Mouse (Mus musculus) ES-E14 (cell line): ENCODE results near the gene Zfp108. TPM values are rescaled to one million over a fixed set of nuclear protein-coding genes. Genes with fewer than 3 reads are reported as not detected.
A peak's percentile ranks its signal among the peaks of the same experiment; 100 is the strongest.

ENCODE experiments used
- DNase-seq: peaks from one replicate; pipeline ENCODE4 v3.0.0-alpha.2; 2013; ENCODE audit warnings: low read depth, low spot score
- H3K27ac ChIP-seq: 2 replicates; pipeline ENCODE4 v1.5.1; 2012; ENCODE audit warnings: low read depth, mild to moderate bottlenecking, low read length, moderate library complexity, mixed read lengths; ENCODE audit not compliant: poor library complexity, insufficient read depth, severe bottlenecking
- H3K36me3 ChIP-seq: 2 replicates; pipeline ENCODE4 v1.6.1; 2012; ENCODE audit warnings: mild to moderate bottlenecking, low read length, moderate library complexity, mixed read lengths; ENCODE audit not compliant: control insufficient read depth, poor library complexity, insufficient read depth, severe bottlenecking
- H3K4me1 ChIP-seq, 2 experiments: fragments of 150-350 bp in 1 of 2; sonication (generic) in 1 of 2; 2 replicates each; pipeline ENCODE4 v1.6.1; 2012; ENCODE audit warnings: low read length in 2 of 2, mild to moderate bottlenecking in 1 of 2, mixed read lengths in 1 of 2; ENCODE audit not compliant: control insufficient read depth in 2 of 2, insufficient read depth in 2 of 2, poor library complexity in 1 of 2
- H3K4me3 ChIP-seq, 2 experiments: fragments of 150-350 bp in 1 of 2; sonication (generic) in 1 of 2; 2 replicates each; pipeline ENCODE4 v1.5.1; 2012; ENCODE audit warnings: low read length in 2 of 2, low read depth in 1 of 2, mild to moderate bottlenecking in 1 of 2, mixed read lengths in 1 of 2; ENCODE audit not compliant: insufficient read depth in 1 of 2, poor library complexity in 1 of 2, severe bottlenecking in 1 of 2
- H3K9ac ChIP-seq: 2 replicates; pipeline ENCODE4 v1.6.1; 2012; ENCODE audit warnings: low read depth, mild to moderate bottlenecking, low read length, mixed read lengths; ENCODE audit not compliant: poor library complexity, insufficient read depth, severe bottlenecking
- H3K9me3 ChIP-seq: fragments of 150-350 bp; sonication (generic); 2 replicates; pipeline ENCODE4 v1.6.1; 2012; ENCODE audit warnings: low read depth, mild to moderate bottlenecking, low read length; ENCODE audit not compliant: control insufficient read depth, insufficient read depth
- CHD2 ChIP-seq: IDR thresholded peaks from 2 replicates; pipeline ENCODE4 v1.6.1; 2014; ENCODE audit warnings: mild to moderate bottlenecking, low read depth, low read length, inconsistent platforms
- HCFC1 ChIP-seq: IDR thresholded peaks from 2 replicates; pipeline ENCODE4 v1.6.1; 2012; ENCODE audit warnings: low read length, inconsistent platforms, borderline replicate concordance; ENCODE audit not compliant: insufficient read depth
- MAFK ChIP-seq: IDR thresholded peaks from 2 replicates; pipeline ENCODE4 v1.6.1; 2014; ENCODE audit warnings: mild to moderate bottlenecking, low read depth, low read length, inconsistent platforms; ENCODE audit not compliant: insufficient read depth
- ZC3H11A ChIP-seq: IDR thresholded peaks from 2 replicates; pipeline ENCODE4 v1.6.1; 2012; ENCODE audit warnings: low read depth, mild to moderate bottlenecking, inconsistent platforms, low read length, borderline replicate concordance
- ZNF384 ChIP-seq: IDR thresholded peaks from 2 replicates; pipeline ENCODE4 v1.6.1; 2012; ENCODE audit warnings: low read depth, low read length, inconsistent platforms
- in situ Hi-C, 2 experiments: fragments of 600-800 bp; cut with MboI; formaldehyde crosslinking; loops; one replicate each; pipeline ENCODE4 v1.15.1; 2025; ENCODE audit warnings: low sequenced_read_pairs in 2 of 2, inconsistent platforms in 1 of 2; ENCODE audit not compliant: unreplicated experiment in 2 of 2
- total RNA-seq: library from RNA; depleted of rRNA; stranded (reverse); fragments of 300-350 nt; gene quantifications from 2 replicates; pipeline ENCODE4 v1.2.3, GENCODE M21; 2012; rRNA removed

The Zfp108 gene
- total RNA-seq, 1 experiment, result 1.5 TPM

- H3K36me3 ChIP-seq, result peaks cover 10% of the 10 kb centered on the region; the same call in 1 of the 2 replicates
Observed at GRCm38 (mm10) chr7:24300771-24301282, 46.2 kb downstream of the Zfp108 start, which contains the start of gene Zfp61. TSS of gene Zfp61 (minus strand) at chr7:24301232.

More at GRCm38 (mm10) chr7:24300771-24301282, 46.2 kb downstream of the Zfp108 start, which contains the start of gene Zfp61:
- in situ Hi-C loops, result no loop called here
- Histone ChIP-seq H3K4me1 (peaks cover 2% of the 10 kb centered on the region in 2 experiments; a peak in 1 of 4 replicates), H3K27ac (no peak within 1 kb of the TSS), H3K4me3 (0 out of 4 replicates have a peak within 1 kb of the TSS, but pooled peaks of 1 of the 2 experiments have one; percentile 88), H3K9me3 (no peaks in the 10 kb centered on the region), H3K9ac (no peak within 1 kb of the TSS)
- no peak for DNase-seq
- TF ChIP-seq ZNF384, result no peak
- TF ChIP-seq ZC3H11A, result no peak
- no peak for TF ChIP-seq CHD2
- TF ChIP-seq HCFC1, result no peak
- no peak for TF ChIP-seq MAFK

Other genes starting within 250 kb of the Zfp108 start
- gene Vmn1r183, start 201.5 kb upstream of the Zfp108 start, total RNA-seq, result not detected in 2 replicates
- 17.8 and 22.0 TPM in 2 replicates for gene Zfp180, start 172.9 kb upstream of the Zfp108 start, total RNA-seq
- gene Zfp112, start 142.5 kb upstream of the Zfp108 start, total RNA-seq, result 0.90 and 0.98 TPM in 2 replicates
- gene Zfp235, start 120.6 kb upstream of the Zfp108 start, total RNA-seq, result 4.7 and 4.8 TPM in 2 replicates
- 2.9 and 3.0 TPM in 2 replicates for gene Zfp114, start 79.7 kb upstream of the Zfp108 start, total RNA-seq
- gene Zfp111, start 43.4 kb upstream of the Zfp108 start, total RNA-seq, result 7.8 and 8.5 TPM in 2 replicates
- gene Zfp109, start 17.2 kb upstream of the Zfp108 start, total RNA-seq, result 4.5 and 6.7 TPM in 2 replicates
- 4.2 and 4.7 TPM in 2 replicates for gene Zfp93, start 15.6 kb downstream of the Zfp108 start, total RNA-seq
- 22.4 and 30.4 TPM in 2 replicates for gene Zfp61, start 46.4 kb downstream of the Zfp108 start, total RNA-seq
- gene Zfp94, start 61.9 kb downstream of the Zfp108 start, total RNA-seq, result 5.4 and 8.0 TPM in 2 replicates
- gene Tescl, start 79.1 kb downstream of the Zfp108 start, total RNA-seq, result 2.3 and 2.4 TPM in 2 replicates
- gene Lypd5, start 94.4 kb downstream of the Zfp108 start, total RNA-seq, result not detected in 2 replicates
- gene Kcnn4, start 115.5 kb downstream of the Zfp108 start, total RNA-seq, result 3.2 and 5.3 TPM in 2 replicates
- gene Smg9, start 144.8 kb downstream of the Zfp108 start, total RNA-seq, result 25.7 and 35.7 TPM in 2 replicates
- gene Irgc1, start 197.5 kb downstream of the Zfp108 start, total RNA-seq, result 0.16 TPM in 1 of 2 replicates, not detected in the other
- gene Plaur, start 207.7 kb downstream of the Zfp108 start, total RNA-seq, result 99.5 and 118 TPM in 2 replicates
- gene Cadm4, start 227.2 kb downstream of the Zfp108 start, total RNA-seq, result 10.8 and 21.4 TPM in 2 replicates